Mouse (Mus musculus) CD4-positive, CD25-positive, alpha-beta regulatory T cell, adult 4 months (primary cell): Measurements from ENCODE around the gene Ttl. TPM values are rescaled to one million over a fixed set of nuclear protein-coding genes. Genes with fewer than 3 reads are reported as not detected.
A peak's percentile ranks its signal among the peaks of the same experiment; 100 is the strongest.

Experiments
- ATAC-seq: one replicate; pipeline ENCODE4 v1.8.0; 2017
- polyA plus RNA-seq, 2 experiments: library from polyadenylated mRNA; unstranded; fragments of 100-300 nt; shearing (Covaris generic); gene quantifications; one replicate each; pipeline ENCODE4 v1.2.1; 2017

Ttl gene
- 1 to 10 TPM; 2.2 to 2.4 TPM for polyA plus RNA-seq

DNA sequence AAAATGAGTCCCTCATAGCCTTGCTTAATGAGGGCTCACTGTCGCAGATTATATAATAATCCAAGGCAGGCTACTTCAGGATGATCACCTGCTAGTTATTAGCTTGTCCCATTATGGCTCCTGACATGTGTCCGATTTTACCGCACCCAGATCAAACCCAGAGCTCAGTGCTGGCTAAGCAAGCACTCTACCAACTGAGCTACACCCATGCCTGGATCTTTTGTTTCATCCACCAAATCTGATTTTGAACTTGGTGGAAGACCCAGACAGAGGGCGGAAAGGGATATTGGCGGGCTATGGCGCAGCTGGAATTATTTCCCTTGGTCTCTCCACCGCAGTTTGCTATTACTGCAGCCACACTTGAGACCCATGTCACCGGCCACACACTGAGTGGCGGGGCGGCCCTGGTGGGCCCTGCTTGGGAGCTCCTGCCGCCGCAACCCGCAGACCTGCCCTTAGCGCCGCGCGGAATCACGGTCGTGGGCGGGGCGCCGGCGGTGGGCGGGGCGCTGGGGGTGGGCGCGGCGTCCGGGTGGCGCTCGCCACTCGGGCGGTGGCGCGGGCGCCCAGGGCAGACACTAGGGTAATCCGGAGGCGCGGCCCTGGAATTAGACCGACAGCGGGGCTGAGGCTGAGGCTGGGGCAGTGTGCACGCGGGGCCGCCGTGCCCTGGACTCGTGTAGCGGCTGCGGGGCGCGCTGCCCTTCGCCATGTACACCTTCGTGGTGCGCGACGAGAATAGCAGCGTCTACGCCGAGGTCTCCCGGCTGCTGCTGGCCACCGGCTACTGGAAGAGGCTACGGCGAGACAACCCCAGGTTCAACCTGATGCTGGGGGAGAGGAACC lies at the start of gene Ttl:
Ttl (plus strand) TSS at position 506 of the 846 bp plus-strand sequence.
- ATAC-seq, result peak; percentile 88

- ATAC-seq, result no peak
Measured at GRCm38 (mm10) chr2:129020106-129020505, 45.6 kb upstream of the Ttl start.

GRCm38 (mm10) chr2:129024820-129025219 lies 40.9 kb upstream of the Ttl start:
- ATAC-seq, result no peak

GRCm38 (mm10) chr2:129035381-129035780 lies 30.4 kb upstream of the Ttl start:
- no peak for ATAC-seq

GRCm38 (mm10) chr2:129038426-129038936 lies 27.3 kb upstream of the Ttl start:
- no peak for ATAC-seq

DNA sequence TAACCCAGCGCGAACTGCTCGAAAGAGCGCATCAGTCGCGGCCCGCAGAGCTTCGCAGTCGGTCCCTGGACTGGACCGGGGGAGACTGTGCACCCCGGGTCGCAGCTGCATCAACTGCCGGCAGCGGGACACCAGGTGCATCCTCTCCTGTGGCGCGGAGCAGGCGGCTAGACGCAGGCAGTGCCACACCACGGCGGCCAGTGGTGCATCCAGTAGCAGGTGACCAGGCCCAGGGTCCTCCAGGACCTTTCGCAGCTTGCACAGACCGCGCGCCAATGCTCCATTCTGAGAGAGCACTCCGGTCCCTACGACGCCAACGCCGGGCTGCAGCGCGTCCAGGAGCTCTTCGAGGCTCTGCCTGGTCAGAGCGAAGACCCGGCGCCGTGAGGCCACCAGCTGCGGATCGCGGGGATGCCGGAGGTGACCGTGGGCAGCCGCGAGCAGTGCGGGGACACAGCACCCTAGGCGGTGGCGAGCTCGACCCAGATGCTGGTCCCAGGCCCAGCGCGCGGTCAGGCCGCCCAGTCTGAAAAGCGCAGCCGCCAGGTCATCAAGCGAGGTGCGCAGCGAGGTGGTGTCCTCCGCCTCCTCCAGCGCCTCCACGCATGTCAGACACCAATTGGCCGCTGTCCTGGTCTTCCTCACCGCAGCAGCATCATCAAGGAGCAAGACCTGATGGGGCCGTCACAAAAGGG lies 26.7 kb upstream of the Ttl start:
- ATAC-seq, result no peak

- ATAC-seq, result no peak
Measured at GRCm38 (mm10) chr2:129040567-129040966, 25.2 kb upstream of the Ttl start.

DNA sequence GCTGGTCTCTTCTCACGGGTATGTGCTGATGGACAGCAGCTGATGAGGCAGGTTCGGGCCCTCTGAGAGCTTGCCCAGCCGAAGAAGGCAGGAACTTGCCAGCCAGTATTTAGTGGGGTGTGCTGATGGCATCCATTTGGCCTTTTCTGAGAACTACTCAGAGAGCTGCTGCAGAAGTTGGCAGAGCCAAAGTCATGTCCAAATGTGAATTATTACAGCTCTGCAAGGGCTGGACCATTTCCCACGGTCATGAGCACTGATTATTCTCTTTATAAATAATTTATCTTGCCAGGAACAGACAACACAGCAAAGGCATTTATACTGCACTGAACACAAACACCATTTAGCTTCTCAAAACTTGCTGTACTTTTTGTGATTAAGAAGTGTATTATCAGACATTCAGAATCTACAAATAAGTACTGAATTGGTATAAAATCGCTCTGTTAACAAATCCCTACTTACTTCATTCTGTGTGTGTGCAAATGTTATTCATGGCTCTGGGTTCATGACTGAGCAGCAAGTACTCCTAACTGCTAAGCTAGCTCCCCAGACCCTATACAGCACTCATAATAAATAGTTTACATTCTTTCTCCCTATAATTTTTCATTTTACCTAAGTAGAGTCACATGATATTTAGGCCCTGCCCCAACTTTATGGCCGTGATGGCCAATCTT lies 19.4 kb upstream of the Ttl start:
- no peak for ATAC-seq

GRCm38 (mm10) chr2:129046846-129047196 lies 18.9 kb upstream of the Ttl start:
- ATAC-seq, result no peak

- ATAC-seq, result no peak
Measured at GRCm38 (mm10) chr2:129047811-129048210, 17.9 kb upstream of the Ttl start, which contains the start of gene Vinac1. Gene Vinac1 (minus strand): TSS chr2:129048172.

- ATAC-seq, result no peak
Measured at GRCm38 (mm10) chr2:129052451-129052983, 13.2 kb upstream of the Ttl start.

DNA sequence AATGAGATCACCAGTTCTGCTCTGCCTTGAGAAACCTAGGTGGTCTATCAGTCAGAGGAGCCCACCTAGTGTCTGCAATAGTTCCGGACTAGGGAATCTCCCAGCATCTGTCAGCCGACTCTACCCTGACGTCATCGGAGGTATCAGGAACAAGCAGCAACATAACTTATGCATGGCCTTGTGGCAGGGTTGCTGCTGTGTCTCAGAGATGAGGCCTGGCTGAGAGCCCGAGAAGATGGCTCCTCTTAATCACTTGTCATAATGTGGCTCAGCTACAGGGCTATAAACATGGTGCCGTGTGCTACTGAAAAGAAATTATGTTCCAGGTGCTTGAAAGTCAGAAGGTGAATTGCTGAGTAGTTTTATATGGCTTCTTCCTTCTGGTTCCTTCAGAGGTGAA lies 10.0 kb upstream of the Ttl start:
- no peak for ATAC-seq

DNA sequence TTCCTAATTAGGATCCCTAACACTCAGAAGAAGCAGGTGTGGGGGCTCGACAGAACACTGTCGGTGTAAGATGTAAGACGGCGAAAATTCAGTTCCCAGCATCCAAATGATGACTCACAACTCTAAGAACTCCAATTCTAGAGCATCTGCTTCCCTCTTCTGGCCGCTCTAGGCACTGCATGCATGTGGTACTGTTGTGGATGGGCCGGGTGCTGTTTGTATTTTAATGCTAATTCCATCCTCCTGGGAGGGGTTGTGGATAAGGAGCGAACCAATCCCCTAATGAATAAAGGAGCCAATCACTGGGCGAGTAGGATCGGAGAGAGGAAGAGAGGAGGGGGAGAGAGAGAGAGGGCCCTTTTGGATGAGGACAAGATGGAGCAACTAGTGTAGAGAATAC lies 9.1 kb upstream of the Ttl start:
- ATAC-seq, result no peak

- ATAC-seq, result no peak
Measured at GRCm38 (mm10) chr2:129057256-129057655, 8.5 kb upstream of the Ttl start.

GRCm38 (mm10) chr2:129057920-129058361 lies 7.8 kb upstream of the Ttl start:
- ATAC-seq, result no peak

DNA sequence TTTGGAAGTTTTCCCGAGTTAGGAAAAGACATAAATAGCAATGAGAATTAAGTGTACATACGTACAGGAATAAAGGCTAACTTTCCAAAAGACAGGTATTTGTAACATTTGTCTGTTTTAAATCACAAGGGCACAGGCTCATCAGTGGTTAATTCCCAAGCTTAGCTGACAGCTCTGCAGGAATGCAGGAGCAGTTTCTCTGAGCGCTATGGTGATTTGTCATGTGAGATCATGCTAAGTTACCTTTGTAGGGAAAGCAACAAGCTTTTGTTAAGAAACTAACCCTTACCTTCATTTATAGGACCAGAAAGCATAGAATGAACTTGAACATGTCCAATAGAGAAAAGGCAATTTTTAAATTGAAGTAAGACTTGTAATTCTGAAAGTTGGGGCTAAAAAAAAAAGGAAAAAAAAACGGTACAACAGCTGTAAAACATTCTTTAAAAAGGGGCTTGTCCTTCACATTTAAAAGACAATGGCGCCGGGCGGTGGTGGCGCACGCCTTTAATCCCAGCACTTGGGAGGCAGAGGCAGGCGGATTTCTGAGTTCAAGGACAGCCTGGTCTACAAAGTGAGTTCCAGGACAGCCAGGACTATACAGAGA lies 4.2 kb upstream of the Ttl start:
- ATAC-seq, result no peak

GRCm38 (mm10) chr2:129066326-129066725 lies 584 bp downstream of the Ttl start:
- peak; percentile 65 for ATAC-seq

DNA sequence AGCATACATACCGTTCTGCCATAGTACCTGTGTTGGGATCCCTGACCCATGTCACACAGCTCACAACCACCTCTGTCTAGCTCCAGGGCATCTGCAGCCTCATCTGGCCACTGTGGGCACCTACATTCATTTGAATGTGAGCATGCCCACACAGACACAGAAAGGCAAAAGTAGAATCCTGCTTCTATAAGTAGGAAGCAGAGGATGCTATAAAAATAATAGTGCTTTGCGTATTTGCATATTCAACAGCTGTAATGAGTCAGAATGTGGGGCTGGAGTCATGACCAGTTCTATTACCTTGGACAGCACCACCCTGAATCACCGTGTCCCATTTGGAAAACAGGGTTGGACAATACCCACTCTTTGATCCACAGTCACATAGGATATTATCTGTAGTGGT lies 4.6 kb downstream of the Ttl start:
- no peak for ATAC-seq

GRCm38 (mm10) chr2:129078313-129078712 lies 12.6 kb downstream of the Ttl start:
- peak; percentile 29 for ATAC-seq

DNA sequence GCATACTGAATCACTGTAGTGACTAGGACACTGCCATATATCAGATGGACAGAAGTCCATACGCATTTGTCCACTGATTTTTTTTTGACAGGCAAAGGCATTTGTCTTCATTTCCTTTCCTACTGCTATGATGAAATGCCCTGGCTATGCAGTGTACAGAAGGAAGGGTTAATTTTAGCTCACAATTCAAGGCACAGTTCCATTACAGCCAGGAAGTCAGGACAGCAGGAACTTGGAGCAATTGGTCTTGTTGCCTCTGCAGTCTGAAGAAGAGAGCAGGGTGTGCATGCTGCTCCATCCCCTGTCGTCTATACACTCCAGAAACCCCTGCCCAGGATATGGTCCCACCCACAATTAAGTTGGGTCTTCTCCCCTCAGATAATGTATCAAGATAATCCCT lies 13.5 kb downstream of the Ttl start:
- ATAC-seq, result no peak

DNA sequence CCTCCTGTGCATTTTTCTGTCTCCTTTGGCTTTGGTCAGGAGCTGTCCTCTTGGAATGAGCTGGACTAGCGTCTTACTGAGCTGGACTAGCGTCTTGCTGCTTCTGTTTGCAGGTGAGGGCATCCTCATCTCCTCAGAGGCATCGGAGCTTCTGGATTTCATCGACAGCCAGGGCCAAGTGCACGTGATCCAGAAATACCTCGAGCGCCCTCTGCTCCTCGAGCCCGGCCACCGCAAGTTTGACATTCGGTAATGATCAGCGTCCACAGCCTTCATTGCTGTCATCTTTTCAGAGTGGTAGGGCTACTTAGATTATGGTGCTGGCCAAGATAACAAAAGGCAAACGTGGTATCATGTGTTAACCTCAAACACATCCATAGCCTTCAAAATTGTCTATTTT lies 15.4 kb downstream of the Ttl start:
- ATAC-seq, result no peak

DNA sequence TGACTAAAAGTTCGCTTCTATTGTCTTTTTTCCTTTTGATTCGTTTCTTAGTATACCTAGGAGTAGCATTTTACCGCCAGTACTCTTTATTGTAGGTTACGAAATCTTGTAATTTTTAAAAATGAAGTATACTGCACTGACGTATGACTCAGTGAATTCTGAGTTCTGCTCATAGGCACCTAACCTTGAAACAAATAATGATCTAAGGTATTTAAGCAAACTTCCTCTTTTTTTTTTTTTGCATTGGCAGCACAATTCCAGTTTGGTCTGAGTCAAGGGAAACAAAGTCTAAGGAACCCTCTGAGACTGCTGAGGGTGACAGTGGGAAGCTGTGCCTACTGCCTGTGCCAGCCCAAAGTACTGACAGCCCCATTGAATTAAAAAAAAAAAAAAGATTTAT lies 17.8 kb downstream of the Ttl start:
- ATAC-seq, result no peak

DNA sequence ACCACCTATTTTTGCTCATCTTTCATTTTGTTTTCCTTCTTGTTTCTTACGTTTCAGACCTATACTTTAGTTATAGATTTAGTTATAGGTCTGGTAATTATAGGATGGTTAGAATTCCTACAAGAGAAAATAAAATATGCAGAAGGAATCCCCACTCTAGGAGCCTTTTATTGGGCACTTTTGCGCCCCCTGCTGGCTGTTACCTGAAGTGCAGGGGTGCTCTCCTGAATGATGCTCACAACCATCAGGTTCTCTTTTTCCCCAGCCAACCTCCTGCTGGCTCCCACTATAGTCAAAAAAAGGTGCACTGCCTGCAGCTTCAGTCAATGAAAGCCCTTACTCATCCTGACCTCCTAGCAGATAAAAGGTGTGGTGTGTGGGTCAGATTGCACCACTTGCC lies 19.2 kb downstream of the Ttl start:
- ATAC-seq, result peak; percentile 66
